Mouse (Mus musculus) adrenal gland, postnatal 4 days (tissue): ENCODE data around the gene Nptn. TPM values are rescaled to one million over a fixed set of nuclear protein-coding genes. Genes with fewer than 3 reads are reported as not detected.

Experiments
- DNase-seq, 2 experiments: peaks; one replicate each; pipeline ENCODE4 v3.0.0; 2021 to 2022; ENCODE audit warnings: low spot score in 2 of 2, mixed read lengths in 2 of 2
- total RNA-seq, 2 experiments: library from RNA; stranded (reverse); gene quantifications; 2 replicates each; pipeline ENCODE4 v1.2.3; 2021

The Nptn gene
- total RNA-seq, 2 experiments from 2014 or later = 179 to 186 TPM

DNA sequence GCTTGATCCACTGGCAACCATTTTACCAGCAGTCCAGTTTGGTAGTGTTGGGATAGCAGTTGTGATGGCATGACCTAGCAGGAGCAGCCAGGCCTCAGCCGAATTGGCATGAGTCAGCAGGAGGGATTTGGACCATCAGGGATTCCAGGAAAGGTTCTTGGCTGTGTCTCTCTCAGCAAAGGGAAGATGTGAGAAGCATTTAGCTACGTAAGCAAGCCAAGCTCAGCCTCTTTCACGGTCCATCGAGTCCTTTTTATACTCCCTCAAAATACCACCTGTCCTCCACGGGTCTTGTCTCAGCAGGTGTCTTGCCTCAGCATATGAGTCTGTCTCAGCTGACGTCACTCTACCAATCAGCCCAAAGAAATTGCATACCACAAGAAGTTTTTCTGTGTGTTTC lies 101.3 kb downstream of the Nptn start:
- DNase-seq = no peak

- no peak for DNase-seq
These were observed 103.2 kb downstream of the Nptn start for GRCm38 (mm10) chr9:58685290-58685689.

- DNase-seq = no peak
These were observed 106.0 kb downstream of the Nptn start for GRCm38 (mm10) chr9:58688076-58688475.

GRCm38 (mm10) chr9:58690701-58691100 lies 108.7 kb downstream of the Nptn start:
- DNase-seq = no peak

DNA sequence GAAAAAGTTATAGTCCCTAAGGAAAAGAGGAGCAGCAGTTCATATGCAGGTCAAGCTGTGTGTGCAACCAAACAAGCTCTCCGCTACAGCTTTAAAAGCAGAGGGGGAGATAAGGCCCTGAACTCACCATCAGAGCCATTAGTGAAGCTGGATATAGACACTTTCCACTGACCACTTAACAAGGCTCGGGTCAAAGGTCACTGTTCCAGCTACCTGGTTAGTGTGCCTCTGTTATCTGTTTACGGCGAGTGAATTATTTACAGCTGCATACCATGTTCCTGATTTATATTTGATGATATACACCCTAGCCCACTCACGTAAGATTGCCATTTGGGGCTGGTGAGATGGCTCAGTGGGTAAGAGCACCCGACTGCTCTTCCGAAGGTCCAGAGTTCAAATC lies 109.4 kb downstream of the Nptn start:
- no peak for DNase-seq

DNA sequence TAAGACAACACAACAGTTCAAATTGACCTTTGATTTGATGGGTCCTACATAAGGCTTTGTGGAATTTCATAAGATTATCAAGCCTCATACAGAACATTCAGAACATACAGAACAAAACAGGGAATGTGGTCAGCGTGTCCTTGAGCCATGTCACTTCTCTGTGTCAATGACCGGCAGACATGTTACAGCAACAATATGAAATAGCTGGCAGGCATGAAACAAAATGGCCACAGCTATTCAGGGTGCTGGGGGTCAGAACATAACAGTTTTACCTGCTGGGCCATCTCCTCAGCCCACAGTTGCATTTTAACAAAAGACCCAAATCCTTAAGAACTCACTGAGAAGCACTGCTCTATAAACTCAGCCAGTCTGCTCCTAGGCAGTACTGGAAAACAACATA lies 116.4 kb downstream of the Nptn start:
- no peak for DNase-seq

DNA sequence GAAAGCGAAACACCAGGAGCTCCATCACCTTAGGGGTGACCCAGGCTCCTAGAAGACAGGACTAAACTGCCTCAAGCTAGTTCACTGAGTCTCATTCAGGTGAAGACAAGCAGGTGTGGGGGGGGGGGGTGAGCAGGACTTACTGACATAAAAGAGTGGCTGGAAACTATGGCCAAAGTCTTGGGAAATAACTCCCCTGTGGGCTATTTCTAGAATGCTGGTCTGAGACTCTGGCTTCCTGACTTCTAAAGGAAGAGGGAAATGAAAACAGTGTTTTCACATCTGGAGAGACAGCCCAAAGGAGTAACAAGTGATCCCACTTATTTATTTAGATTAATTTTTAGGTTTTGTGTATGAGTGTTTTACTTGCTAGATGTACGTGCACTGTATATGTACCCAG lies 119.7 kb downstream of the Nptn start:
- DNase-seq = no peak

DNA sequence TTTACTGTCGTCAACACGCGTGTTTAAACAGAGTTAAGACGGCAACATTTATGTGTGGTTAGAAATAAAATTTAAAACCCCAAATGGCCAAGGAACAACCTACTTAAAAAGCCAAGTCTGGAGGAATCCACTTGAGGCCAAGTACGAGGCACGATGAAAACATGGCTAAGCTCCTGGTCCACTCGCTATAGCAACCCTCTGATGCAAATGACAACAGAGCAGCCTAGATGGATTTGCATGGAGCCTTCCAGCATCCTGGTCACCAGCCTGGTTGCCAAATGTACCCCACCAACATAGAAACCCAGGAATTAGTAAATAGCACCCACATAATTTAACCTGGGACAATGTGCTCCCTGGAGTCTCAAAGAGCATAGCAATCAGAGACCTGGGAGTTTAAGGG lies 121.7 kb downstream of the Nptn start:
- DNase-seq = no peak

- no peak for DNase-seq
These were observed 124.0 kb downstream of the Nptn start for GRCm38 (mm10) chr9:58706024-58706423.

Other genes starting within 250 kb of the Nptn start
- not detected for gene Tbc1d21, start 211.8 kb upstream of the Nptn start, total RNA-seq
- gene Insyn1, start 93.6 kb upstream of the Nptn start, total RNA-seq = 10 to 100 TPM; 13.1 to 14.5 TPM
- 10 to 100 TPM; 35.3 to 37.2 TPM for gene Cd276, start 26.8 kb upstream of the Nptn start, total RNA-seq
- 1 to 10 TPM; 3.2 to 4.3 TPM for gene Rec114, start 161.7 kb downstream of the Nptn start, total RNA-seq
- gene Hcn4, start 241.2 kb downstream of the Nptn start, total RNA-seq = 1 to 10 TPM; 2.1 to 2.9 TPM